Mouse (Mus musculus): ENCODE results near the gene Ncmap. TPM values are rescaled to one million over a fixed set of nuclear protein-coding genes. Genes with fewer than 3 reads are reported as not detected.

Ncmap gene
- total and polyA plus RNA-seq, 3 experiments, result not detected

- H3K9me3 ChIP-seq (replicated peaks), result no peaks in the 10 kb centered on the region
- peaks cover 4% of the 10 kb centered on the region; the same call in 1 of the 2 replicates for H3K27me3 ChIP-seq (ENCODE audit: insufficient read depth, low read length)
- H3K36me3 ChIP-seq (replicated peaks), result peaks cover 28% of the 10 kb centered on the region
- peak; percentile 81 for ATAC-seq (ENCODE audit: extremely low read depth, insufficient number of reproducible peaks, low FRiP score, poor library complexity, severe bottlenecking)
- peak; percentile 92 for DNase-seq (ENCODE audit: low spot score)
- peak within 1 kb of the TSS; percentile 83 for H3K4me3 ChIP-seq (ENCODE audit: low read depth, low read length)
- TF ChIP-seq POLR2AphosphoS5 (IDR thresholded peaks at IDR 0.05; ENCODE audit: insufficient replicate concordance, low read depth, low read length), result 0 out of 2 replicates have a peak, but pooled peaks have one; percentile 58
- TF ChIP-seq TAL1 (conservative IDR thresholded peaks at IDR 0.05; ENCODE audit: low read depth, low read length), result no peak
- peaks cover 37% of the 10 kb centered on the region for H3K4me1 ChIP-seq (ENCODE audit: insufficient read depth, low read depth, low read length)
Observed at GRCm38 (mm10) chr4:135353066-135353793, 44.8 kb downstream of the Ncmap start, which contains the start of gene Srrm1. Srrm1 (minus strand) TSS chr4:135353321.

- Histone ChIP-seq H3K36me3 (replicated peaks) (peaks cover 31% of the 10 kb centered on the region), H3K4me1 (ENCODE audit: insufficient read depth, low read depth, low read length) (peaks cover 38% of the 10 kb centered on the region), H3K9me3 (replicated peaks) (no peaks in the 10 kb centered on the region), H3K27me3 (ENCODE audit: insufficient read depth, low read length) (peaks cover 4% of the 10 kb centered on the region; the same call in 1 of the 2 replicates), H3K4me3 (ENCODE audit: low read depth, low read length) (peak overlapping the region; percentile 83)
- DNase-seq (ENCODE audit: low spot score) (peak; percentile 47), ATAC-seq (ENCODE audit: extremely low read depth, insufficient number of reproducible peaks, low FRiP score, poor library complexity, severe bottlenecking) (no peak)
- no peak for TF ChIP-seq CTCF (IDR thresholded peaks at IDR 0.05; ENCODE audit: low read depth, low read length)
- TF ChIP-seq GATA1 (IDR thresholded peaks at IDR 0.05; ENCODE audit: borderline replicate concordance, low read length), result no peak
- TF ChIP-seq TAL1 (conservative IDR thresholded peaks at IDR 0.05; ENCODE audit: low read depth, low read length), result no peak
- no peak for TF ChIP-seq POLR2AphosphoS5 (IDR thresholded peaks at IDR 0.05; ENCODE audit: insufficient replicate concordance, low read depth, low read length)
- no peak for TF ChIP-seq GATA2 (IDR thresholded peaks at IDR 0.05; ENCODE audit: borderline replicate concordance, low read depth, low read length)
Observed at GRCm38 (mm10) chr4:135352326-135353065, 45.5 kb downstream of the Ncmap start.

GRCm38 (mm10) chr4:135337376-135337942 is 60.6 kb downstream of the Ncmap start:
- no peak for DNase-seq (ENCODE audit: low spot score)
- Histone ChIP-seq H3K4me3 (ENCODE audit: low read depth, low read length) (no peak overlapping the region), H3K36me3 (replicated peaks) (peaks cover 99% of the 10 kb centered on the region), H3K9me3 (replicated peaks) (no peaks in the 10 kb centered on the region), H3K27me3 (ENCODE audit: insufficient read depth, low read length) (no peaks in the 10 kb centered on the region), H3K4me1 (ENCODE audit: insufficient read depth, low read depth, low read length) (peaks cover 18% of the 10 kb centered on the region)
- ATAC-seq (ENCODE audit: extremely low read depth, insufficient number of reproducible peaks, low FRiP score, poor library complexity, severe bottlenecking), result no peak
- TF ChIP-seq TAL1 (conservative IDR thresholded peaks at IDR 0.05; ENCODE audit: low read depth, low read length) (no peak), GATA2 (IDR thresholded peaks at IDR 0.05; ENCODE audit: borderline replicate concordance, low read depth, low read length) (no peak), CTCF (IDR thresholded peaks at IDR 0.05; ENCODE audit: low read depth, low read length) (no peak), GATA1 (IDR thresholded peaks at IDR 0.05; ENCODE audit: borderline replicate concordance, low read length) (no peak)

GRCm38 (mm10) chr4:135336023-135336357 is 62.0 kb downstream of the Ncmap start:
- no peak overlapping the region for H3K4me3 ChIP-seq (ENCODE audit: low read depth, low read length)
- DNase-seq (ENCODE audit: low spot score), result no peak
- H3K36me3 ChIP-seq (replicated peaks), result peaks cover 99% of the 10 kb centered on the region
- no peaks in the 10 kb centered on the region for H3K27me3 ChIP-seq (ENCODE audit: insufficient read depth, low read length)
- H3K4me1 ChIP-seq (ENCODE audit: insufficient read depth, low read depth, low read length), result peaks cover 22% of the 10 kb centered on the region
- no peaks in the 10 kb centered on the region for H3K9me3 ChIP-seq (replicated peaks)
- ATAC-seq (ENCODE audit: extremely low read depth, insufficient number of reproducible peaks, low FRiP score, poor library complexity, severe bottlenecking), result no peak
- no peak for TF ChIP-seq CTCF (IDR thresholded peaks at IDR 0.05; ENCODE audit: low read depth, low read length)
- TF ChIP-seq TAL1 (conservative IDR thresholded peaks at IDR 0.05; ENCODE audit: low read depth, low read length), result no peak
- TF ChIP-seq GATA1 (IDR thresholded peaks at IDR 0.05; ENCODE audit: borderline replicate concordance, low read length), result no peak
- no peak for TF ChIP-seq GATA2 (IDR thresholded peaks at IDR 0.05; ENCODE audit: borderline replicate concordance, low read depth, low read length)
- TF ChIP-seq POLR2AphosphoS5 (IDR thresholded peaks at IDR 0.05; ENCODE audit: insufficient replicate concordance, low read depth, low read length), result no peak

- peaks cover 22% of the 10 kb centered on the region for H3K4me1 ChIP-seq (ENCODE audit: insufficient read depth, low read depth, low read length)
- H3K36me3 ChIP-seq (replicated peaks), result peaks cover 99% of the 10 kb centered on the region
- H3K27me3 ChIP-seq (ENCODE audit: insufficient read depth, low read length), result no peaks in the 10 kb centered on the region
- H3K9me3 ChIP-seq (replicated peaks), result no peaks in the 10 kb centered on the region
- no peak overlapping the region for H3K4me3 ChIP-seq (ENCODE audit: low read depth, low read length)
- ATAC-seq (ENCODE audit: extremely low read depth, insufficient number of reproducible peaks, low FRiP score, poor library complexity, severe bottlenecking) (no peak), DNase-seq (ENCODE audit: low spot score) (no peak)
- TF ChIP-seq CTCF (IDR thresholded peaks at IDR 0.05; ENCODE audit: low read depth, low read length) (no peak), TAL1 (conservative IDR thresholded peaks at IDR 0.05; ENCODE audit: low read depth, low read length) (no peak), GATA2 (IDR thresholded peaks at IDR 0.05; ENCODE audit: borderline replicate concordance, low read depth, low read length) (no peak), GATA1 (IDR thresholded peaks at IDR 0.05; ENCODE audit: borderline replicate concordance, low read length) (no peak), POLR2AphosphoS5 (IDR thresholded peaks at IDR 0.05; ENCODE audit: insufficient replicate concordance, low read depth, low read length) (no peak)
Observed at GRCm38 (mm10) chr4:135335327-135336022, 62.6 kb downstream of the Ncmap start.

- H3K27me3 ChIP-seq (ENCODE audit: insufficient read depth, low read length), result no peaks in the 10 kb centered on the region
- H3K9me3 ChIP-seq (replicated peaks), result no peaks in the 10 kb centered on the region
- DNase-seq (ENCODE audit: low spot score), result no peak
- ATAC-seq (ENCODE audit: extremely low read depth, insufficient number of reproducible peaks, low FRiP score, poor library complexity, severe bottlenecking), result no peak
- peaks cover 98% of the 10 kb centered on the region for H3K36me3 ChIP-seq (replicated peaks)
- no peak overlapping the region for H3K4me3 ChIP-seq (ENCODE audit: low read depth, low read length)
- TF ChIP-seq CTCF (IDR thresholded peaks at IDR 0.05; ENCODE audit: low read depth, low read length), result no peak
- no peak for TF ChIP-seq POLR2AphosphoS5 (IDR thresholded peaks at IDR 0.05; ENCODE audit: insufficient replicate concordance, low read depth, low read length)
- H3K4me1 ChIP-seq (ENCODE audit: insufficient read depth, low read depth, low read length), result peaks cover 19% of the 10 kb centered on the region; the same call in 1 of the 2 replicates
Observed at GRCm38 (mm10) chr4:135326469-135326868, 71.6 kb downstream of the Ncmap start.
